Mouse (Mus musculus): ENCODE results near the gene Mmgt1. TPM values are rescaled to one million over a fixed set of nuclear protein-coding genes. Genes with fewer than 3 reads are reported as not detected.
A peak's percentile ranks its signal among the peaks of the same experiment; 100 is the strongest.

Gene Mmgt1
- 10 to 100 TPM; 22.7 to 26.4 (median 24.6) TPM for total RNA-seq (2022)

DNA sequence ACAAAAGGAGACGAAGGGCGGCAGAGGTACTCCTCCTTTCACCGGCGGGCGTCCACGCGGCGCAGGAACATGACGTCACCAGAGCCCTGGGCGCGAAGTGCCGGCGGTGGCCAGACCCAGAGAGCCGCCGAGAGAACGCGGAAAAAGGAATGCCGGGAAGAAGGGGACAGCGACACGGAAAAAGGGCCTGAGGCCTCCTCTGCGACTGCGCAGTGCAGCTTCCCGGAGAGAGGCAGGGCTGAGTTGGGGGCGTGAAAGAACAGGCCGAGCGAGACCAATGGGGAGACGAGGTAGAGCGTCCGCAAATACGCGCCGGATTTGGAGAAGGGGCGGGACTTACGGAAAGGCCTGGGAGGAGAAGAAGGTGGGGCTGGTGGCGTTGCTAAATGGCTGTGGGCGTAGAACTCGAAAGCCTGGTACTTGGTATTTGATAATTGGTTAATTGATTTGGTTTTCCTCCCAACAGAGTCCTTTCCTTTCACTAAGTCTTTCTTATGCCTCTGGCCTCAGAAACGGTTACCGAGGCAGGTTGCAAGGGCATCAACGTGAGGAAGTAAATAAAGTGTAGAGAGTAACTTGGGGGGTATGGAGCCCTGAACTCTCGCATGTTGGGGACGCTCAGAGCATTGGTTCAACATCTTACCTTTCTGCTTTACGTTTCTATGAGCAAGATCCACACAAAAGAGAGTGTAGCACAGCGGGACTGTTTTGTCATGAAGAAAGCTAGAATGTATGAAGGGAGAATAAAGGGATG is at the start of gene Mmgt1:
Gene Mmgt1 (minus strand): TSS at position 183 of the 754 bp plus-strand sequence.
- DNase-seq (ENCODE audit: low spot score in 2 of 2) = peak; percentile 90 to 95

DNA sequence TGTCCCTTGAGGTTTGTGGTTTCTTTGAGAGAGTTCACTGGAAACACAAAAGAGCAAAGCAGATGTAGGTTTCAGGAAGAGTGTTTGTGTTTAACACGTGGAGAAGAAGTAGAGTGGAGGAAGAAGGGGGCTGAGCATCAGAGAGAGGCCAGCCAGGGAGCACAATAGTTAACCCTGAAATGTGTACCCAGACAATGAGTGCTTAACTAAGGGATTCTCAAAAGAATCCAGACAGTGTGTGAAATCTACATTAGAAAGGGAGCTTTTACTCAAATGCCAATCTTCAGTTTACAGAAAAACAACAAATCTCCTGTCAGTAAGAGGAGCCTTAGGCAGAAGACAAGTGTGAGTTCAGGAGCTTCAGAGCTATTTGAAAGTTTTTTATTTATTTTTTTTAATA is 42.2 kb upstream of the Mmgt1 start:
- DNase-seq (ENCODE audit: low spot score in 2 of 2) = no peak

DNA sequence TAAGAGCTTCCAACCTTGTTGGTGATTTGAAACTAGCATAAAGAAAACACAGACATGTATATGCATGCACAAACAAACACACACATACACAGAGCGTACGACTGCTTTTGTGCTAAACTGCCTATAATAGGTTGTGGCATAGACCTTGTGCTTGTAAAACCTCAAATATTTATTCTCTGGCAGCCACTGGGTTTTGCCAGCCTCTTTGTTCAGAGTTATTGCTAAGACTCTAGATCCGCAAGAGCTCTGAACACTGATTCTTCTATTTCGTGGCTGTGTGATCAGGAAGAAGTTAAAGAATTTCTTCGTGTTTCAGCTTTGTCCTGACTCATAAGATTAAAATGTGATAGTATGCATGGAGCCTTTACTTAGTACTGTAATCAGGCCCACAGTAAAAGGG is 38.3 kb upstream of the Mmgt1 start:
- DNase-seq (ENCODE audit: low spot score in 2 of 2) = no peak

DNA sequence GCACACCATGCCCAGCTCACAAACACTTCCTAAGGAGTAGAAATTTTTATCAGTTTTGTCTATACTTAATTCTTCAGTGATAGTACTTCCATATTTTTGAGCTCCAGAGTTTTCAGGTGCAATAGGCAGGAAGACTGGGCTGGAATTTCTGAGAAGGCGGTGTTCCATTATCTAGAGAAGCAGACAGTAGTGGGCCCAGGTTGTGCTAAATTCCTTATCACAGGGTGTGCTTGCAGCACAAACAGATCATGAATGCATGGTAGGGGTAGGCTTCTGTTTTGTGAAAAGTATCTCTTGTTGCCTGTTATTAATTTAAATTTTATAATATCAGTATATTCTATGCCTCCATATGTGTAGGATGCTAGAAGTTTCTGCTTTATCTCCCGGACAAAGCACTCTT is 17.4 kb upstream of the Mmgt1 start:
- no peak for DNase-seq (ENCODE audit: low spot score in 2 of 2)

DNA sequence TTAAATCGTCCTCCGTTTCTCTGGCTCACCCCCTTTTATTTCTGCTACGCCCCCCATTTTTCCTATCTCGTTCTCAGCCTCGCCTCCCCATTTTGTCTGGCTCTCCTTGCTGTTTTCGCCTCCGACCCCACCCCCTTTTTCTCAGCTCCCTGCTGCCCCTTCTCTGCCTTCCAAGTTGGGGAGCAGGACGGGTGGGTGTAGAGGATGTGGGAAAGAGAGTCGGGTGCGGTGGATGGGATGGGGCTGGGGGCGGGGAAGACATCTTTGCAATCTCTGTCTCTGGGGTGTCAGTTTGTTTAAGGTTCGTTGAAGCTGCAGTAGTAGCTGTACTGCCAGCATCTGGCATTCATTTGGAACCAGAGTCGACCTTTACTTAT is 12.4 kb upstream of the Mmgt1 start:
- no peak for DNase-seq (ENCODE audit: low spot score in 2 of 2)

DNA sequence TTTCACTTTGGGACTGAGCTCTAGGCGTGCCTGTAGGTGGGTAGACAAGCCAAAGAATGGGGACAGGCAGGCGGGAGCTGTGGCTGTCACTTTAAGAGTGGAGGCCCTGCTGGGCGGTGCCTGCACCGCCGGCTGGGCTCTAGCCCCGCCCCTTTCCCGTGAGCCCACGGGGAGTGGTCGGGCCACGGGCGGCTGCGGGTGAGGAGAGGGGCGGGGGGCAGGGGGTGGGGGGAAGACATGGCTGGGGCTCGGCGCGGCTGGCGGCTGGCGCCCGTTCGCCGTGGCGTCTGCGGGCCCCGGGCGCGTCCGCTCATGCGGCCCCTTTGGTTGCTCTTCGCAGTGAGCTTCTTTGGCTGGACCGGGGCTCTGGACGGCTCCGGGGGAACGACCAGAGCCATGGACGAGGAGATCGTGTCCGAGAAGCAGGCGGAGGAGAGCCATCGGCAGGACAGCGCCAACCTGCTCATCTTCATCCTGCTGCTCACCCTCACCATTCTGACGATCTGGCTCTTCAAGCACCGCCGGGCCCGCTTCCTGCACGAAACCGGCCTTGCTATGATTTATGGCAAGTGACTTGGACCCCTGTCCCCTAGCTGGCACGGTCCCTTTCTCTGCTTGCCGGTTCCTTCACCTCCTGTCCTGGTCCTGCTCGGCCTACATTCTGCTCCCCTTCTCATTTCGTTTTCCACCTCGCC is 11.9 kb upstream of the Mmgt1 start, which contains the start of gene Slc9a6:
Gene Slc9a6 (plus strand): TSS at position 135 of the 695 bp plus-strand sequence.
- DNase-seq (ENCODE audit: low spot score in 2 of 2) = peak; percentile 18 to 52

DNA sequence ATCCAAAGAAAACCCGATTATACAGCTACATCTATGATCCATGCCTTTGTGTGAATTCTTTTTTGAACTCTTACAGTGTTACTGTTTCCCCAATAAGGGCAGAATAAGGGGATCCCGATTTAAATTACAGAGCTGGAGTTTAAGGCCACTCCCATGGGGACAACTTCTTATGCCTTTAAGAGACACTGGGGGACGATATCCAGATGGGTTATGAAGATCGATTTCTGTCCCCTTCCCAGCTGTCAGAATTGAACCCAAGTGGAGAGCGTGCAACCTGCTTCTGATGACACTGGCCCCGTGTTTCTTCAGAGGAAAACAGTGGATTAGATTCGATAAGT is 11.4 kb upstream of the Mmgt1 start:
- DNase-seq (ENCODE audit: low spot score in 2 of 2) = no peak

DNA sequence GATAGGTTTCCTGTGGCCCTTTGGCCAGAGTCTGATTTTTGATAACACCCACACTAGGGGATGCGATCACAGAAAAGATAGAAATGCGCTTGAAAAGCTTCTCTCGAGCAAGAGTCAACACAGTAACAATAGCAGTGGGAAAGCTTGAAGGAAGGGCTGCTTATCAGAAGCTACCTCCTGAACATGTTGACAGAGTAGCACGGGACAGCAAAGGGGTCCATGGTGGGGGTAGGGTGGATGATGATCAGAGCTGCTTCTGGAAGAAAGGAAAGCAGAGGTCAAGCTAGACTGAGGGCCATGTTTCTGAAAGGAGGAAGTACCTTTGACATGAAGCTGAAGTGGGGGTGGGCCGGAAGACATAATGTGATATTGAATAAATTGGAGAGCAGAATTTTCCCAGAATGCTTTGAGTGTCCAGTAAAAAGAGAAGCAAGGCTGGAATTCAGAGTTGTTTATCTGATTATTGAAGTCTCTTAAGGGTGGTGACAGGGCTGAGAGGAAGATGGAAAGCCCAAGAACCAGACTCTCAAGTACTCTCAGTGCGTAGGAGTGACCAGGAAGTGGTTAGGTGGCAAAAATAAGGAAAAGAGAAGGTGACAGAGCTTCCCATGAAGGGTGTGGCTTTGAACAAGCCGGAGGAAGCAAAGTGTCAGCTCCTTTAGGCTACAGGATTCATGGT is 9.3 kb upstream of the Mmgt1 start:
- DNase-seq (ENCODE audit: low spot score in 2 of 2) = no peak

DNA sequence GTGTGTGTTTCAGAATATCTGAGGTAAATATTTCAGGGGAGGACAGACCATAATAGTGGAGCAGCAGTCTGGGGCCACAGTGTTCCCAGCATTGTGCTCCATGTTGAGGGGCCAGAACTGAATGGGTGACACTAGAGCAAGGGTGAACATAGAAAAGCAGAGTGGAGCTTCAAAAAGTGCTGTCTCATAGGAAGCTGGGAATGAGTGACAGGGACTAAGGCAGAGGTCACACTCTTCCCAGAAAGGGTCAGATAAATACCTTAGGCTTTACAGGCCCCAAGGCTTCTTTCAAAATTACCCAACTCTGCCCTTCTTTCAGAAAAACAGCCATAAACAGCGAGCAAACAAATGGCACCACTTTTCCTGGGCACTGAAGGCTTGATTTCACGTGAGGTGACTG is 8.7 kb upstream of the Mmgt1 start:
- DNase-seq (ENCODE audit: low spot score in 2 of 2) = no peak

DNA sequence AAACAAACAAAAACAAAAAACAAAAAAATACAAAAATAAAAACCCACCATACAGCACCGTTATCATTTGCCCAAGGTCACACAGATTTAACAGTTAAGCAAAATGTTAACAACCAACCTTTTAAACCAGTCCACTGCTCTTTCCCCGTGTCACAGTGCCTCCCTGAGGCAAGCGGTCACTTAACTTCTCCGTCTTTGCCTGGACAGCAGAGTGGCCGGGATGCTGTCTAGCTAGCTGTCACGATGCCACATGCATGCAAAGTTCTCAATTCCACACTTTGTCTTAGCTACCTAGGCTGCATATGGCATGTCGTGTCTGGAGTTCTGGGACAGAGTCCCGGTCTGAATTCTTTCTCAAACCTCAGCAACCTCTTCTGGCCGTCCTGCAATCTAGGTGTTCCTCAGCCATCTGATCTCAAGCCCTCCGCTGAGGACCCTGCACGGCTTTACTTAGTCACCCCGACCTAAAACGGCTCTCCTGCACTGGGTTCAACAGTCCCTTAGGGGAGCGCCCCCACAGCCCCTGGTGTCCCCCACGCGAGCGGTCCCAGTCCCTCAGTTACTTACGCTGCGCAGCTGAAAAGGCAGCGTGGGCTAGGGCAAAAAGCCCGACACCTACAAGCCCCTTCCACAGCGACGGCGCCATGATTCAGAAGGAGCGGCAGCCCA is 516 bp downstream of the Mmgt1 start:
- peak in 1 of 2 experiments; percentile 3 for DNase-seq (ENCODE audit: low spot score in 2 of 2)

DNA sequence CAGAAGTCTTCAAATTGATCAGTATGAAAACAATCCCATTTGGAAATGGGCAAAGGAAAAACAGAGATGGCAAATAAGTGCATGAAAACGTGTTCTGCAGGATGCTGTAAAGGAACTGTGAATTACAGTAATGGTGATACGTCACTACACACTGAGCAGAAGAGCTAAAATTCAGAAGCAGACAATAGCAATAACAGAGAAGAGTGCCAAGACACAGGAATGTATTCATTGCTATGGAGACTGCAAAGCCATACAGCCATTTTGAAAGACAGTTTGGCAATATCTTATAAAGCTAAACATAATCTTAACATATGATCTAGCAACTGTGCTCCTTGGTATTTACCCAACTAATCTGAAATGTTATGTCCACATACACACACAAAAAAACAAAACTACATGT is 19.7 kb downstream of the Mmgt1 start:
- no peak for DNase-seq (ENCODE audit: low spot score in 2 of 2)

DNA sequence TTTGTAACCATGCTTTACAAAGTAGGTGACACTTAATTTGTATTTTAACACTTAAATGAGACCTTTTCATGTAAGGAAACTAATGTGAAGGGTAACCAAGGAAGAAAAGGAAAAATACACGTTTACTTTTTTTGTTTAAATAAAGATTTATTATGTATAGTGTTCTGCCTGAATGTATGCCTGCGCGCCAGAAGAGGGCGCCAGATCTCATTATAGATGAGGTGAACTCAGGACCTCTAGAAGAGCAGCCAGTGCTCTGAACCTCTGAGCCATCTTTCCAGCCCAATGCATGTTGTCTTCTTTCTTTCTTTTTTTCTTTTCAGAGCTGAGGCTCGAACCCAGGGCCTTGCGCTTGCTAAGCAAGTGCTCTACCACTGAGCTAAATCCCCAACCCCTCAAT is 25.4 kb downstream of the Mmgt1 start:
- DNase-seq (ENCODE audit: low spot score in 2 of 2) = no peak

DNA sequence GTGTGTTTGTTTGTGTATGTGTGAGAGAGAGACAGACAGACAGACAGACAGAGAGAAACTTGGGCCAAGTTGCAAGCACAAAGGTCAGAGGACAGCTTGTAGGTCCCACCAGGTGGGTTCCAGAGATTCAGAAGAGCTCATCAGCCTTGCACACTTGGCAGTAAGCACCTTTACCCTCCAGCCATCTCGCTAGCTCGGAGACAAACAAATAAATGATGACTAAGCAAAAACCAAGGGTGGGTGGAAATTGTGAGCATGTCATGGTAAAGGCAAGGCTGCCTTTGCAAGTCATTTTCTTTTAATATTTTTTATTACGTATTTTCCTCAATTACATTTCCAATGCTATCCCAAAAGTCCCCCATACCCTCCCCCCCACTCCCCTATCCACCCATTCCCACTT is 44.3 kb downstream of the Mmgt1 start:
- DNase-seq (ENCODE audit: low spot score in 2 of 2) = no peak

DNA sequence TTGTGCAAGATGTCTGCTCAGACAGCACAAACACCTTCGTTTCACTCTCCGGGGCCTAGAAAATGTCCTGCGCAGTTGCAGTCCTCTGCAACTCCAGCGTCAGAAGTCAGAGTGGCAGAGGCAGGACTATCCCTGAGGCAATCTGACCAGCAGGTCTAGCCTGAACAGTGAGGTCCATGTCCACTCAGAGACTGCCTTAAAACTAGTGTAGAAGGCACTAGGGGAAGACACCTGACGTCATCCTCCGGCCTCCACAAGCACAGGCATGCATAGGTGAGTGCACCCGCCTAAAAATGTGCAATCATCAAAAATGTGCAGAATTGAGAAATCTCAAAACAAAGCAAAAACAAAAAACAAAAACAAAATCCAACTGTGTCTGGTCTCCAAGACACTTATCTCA is 48.4 kb downstream of the Mmgt1 start, which contains the start of gene Gm648:
Gene Gm648 (minus strand): TSS at position 101 of the 400 bp plus-strand sequence.
- DNase-seq (ENCODE audit: low spot score in 2 of 2) = no peak

DNA sequence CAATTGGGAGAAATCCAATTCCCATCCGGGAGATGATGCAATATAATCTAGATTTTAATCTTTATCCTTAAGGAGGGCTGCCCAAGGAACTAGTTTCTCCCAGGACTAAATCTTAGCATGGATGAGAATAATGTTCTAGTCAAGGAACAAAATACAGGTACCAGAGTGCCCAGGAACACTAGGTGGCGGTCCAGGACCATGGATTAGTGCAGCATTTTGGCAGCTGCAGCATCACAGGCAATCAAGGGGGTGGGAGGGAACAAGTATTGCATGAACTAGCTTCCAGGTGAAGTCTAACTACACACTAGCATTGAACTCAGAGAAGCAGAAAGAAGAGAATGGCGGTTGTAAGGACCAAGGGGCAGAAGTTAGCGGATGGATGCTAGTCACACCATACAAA is 60.7 kb downstream of the Mmgt1 start:
- DNase-seq (ENCODE audit: low spot score in 2 of 2) = peak in 1 of 2 experiments; percentile 3

Small RNAs within 50 kb of the gene (microRNA-seq; reads per million reads assigned to microRNA genes)
- 0.25 to 0.32 reads per million in 2 experiments for gene Mir5116

Other genes with a start within 250 kb of the Mmgt1 start
- gene Smim10l2a, start 223.5 kb downstream of the Mmgt1 start, total RNA-seq (2022) = 10 to 100 TPM; 14.7 to 20.9 (median 17.6) TPM
- gene Gm2174, start 150.1 kb downstream of the Mmgt1 start, total RNA-seq (2022) = not detected
- 10 to 100 TPM; 30.0 to 49.3 (median 38.8) TPM for gene Ints6l, start 143.2 kb downstream of the Mmgt1 start, total RNA-seq (2022)
- not detected for gene Gm10477, start 73.3 kb downstream of the Mmgt1 start, total RNA-seq (2022)
- gene Gm648, start 48.5 kb downstream of the Mmgt1 start, total RNA-seq (2022) = not detected
- gene Slc9a6, start 11.7 kb upstream of the Mmgt1 start, total RNA-seq (2022) = 100 to 1,000 TPM in 3 of 4 experiments, 10 to 100 TPM in 1; 99.2 to 107 (median 104) TPM
- gene Fhl1, start 133.7 kb upstream of the Mmgt1 start, total RNA-seq (2022) = 100 to 1,000 TPM in 1 of 4 experiments, 10 to 100 TPM in 3; 77.8 to 104 (median 90.7) TPM
- gene Map7d3, start 224.3 kb upstream of the Mmgt1 start, total RNA-seq (2022) = not detected

Measured in layer of hippocampus, adult 8-10 months (tissue).